Mouse (Mus musculus) brown adipose tissue, adult 24 weeks (tissue): Measurements from ENCODE around the gene Xxylt1. TPM values are rescaled to one million over a fixed set of nuclear protein-coding genes. Genes with fewer than 3 reads are reported as not detected.
A peak's percentile ranks its signal among the peaks of the same experiment; 100 is the strongest.

Source experiments
- H3K27ac ChIP-seq: fragments of 200-500 bp; replicated peaks from 2 replicates; pipeline ENCODE4 v1.5.1; 2012; ENCODE audit warnings: low read depth, mild to moderate bottlenecking, low read length
- H3K4me1 ChIP-seq: fragments of 200-500 bp; 2 replicates; pipeline ENCODE4 v1.6.1; 2012; ENCODE audit warnings: low read length, mixed read lengths; ENCODE audit not compliant: control insufficient read depth, insufficient read depth, insufficient read length
- H3K4me3 ChIP-seq: fragments of 200-500 bp; 2 replicates; pipeline ENCODE4 v1.5.1; 2012; ENCODE audit warnings: low read depth, mild to moderate bottlenecking, low read length, moderate library complexity; ENCODE audit not compliant: insufficient read depth
- polyA plus RNA-seq: library from polyadenylated mRNA; stranded (reverse); fragments of >200 nt; gene quantifications from 2 replicates; pipeline ENCODE4 v1.2.4, GENCODE M21; 2012; ENCODE audit not compliant: missing spikeins, insufficient read depth, insufficient read length

Gene Xxylt1
- polyA plus RNA-seq, 1 experiment, result 5.6 TPM

DNA sequence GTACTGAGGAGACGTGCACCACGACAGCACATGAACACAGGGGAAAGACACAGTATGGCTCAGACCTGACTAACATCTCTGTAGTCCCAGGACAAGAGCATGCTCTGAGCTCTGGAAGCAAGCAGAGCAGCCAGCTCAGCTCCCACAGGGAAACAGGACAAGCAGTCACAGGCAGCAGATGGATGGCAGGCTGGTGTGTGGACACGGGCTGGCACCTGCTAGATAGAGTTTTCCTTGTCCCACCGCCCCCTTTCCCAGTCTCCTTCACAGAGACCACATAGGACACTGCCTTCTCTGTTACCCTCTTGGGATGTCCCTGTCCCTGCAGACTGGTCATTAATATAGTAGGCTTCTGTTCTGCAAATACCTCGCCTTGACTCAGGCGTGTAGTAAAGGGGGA, 79.1 kb downstream of the Xxylt1 start:
- Histone ChIP-seq H3K4me3 (no peak overlapping the region), H3K27ac (no peak overlapping the region), H3K4me1 (peaks cover 35% of the 10 kb centered on the region)

DNA sequence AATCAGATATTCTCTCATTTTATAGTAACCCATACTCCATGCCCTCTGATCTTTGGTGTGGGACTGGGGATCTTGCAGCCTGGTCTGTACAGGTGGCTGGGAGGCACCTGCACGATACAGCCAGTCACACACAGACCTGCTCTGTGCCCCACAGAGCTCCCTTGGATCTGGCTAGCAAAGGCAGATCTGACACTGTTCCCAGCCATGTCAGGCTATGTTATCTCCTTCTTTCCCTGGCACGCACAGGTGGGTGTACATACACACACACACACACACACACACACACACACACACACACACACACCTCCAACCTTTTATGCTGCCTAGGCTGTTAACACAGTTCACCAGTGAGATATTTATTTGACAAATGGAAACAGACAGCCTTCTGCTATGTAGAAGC, 82.5 kb downstream of the Xxylt1 start:
- Histone ChIP-seq H3K4me3 (no peak overlapping the region), H3K27ac (no peak overlapping the region), H3K4me1 (peaks cover 36% of the 10 kb centered on the region)

DNA sequence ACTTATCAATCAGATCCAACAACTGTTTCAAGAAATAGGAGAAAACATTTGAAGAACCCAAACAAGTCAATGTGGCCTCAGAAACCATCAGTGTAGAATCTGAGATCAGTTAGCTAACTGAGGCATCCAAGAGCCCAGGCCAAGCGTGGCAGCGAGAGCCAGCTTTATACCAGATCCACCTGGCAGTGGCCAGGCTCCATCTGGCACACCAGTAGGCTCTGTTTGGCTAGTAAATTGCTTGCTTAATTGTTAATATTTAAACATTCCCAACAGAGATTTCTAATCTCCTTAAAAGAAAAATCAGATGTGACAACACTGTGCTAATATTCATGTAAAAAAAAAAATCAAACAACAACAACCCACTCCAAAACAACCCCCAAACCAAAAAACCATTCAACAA, 83.2 kb downstream of the Xxylt1 start:
- peaks cover 34% of the 10 kb centered on the region for H3K4me1 ChIP-seq
- H3K27ac ChIP-seq, result no peak overlapping the region
- no peak overlapping the region for H3K4me3 ChIP-seq

DNA sequence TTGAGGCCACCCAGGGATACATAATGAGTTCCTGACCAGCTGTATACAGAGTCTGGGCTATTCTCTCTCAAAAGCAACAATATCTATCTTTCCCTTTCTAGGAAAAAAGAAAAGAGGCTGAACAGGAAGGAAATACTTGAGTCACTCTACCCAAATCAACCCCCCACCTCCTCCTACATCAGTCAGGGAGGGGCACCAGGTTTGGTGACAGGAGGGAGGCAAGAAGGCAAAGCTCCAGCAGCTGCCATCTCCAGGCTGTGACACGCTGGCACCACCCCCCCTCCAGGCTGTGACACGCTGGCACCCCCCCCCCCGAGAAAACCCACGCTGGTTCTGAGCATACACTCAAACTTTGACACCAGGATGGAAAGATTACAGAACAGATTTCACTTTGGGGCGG, 85.8 kb downstream of the Xxylt1 start:
- H3K27ac ChIP-seq, result no peak overlapping the region
- H3K4me1 ChIP-seq, result peaks cover 36% of the 10 kb centered on the region

DNA sequence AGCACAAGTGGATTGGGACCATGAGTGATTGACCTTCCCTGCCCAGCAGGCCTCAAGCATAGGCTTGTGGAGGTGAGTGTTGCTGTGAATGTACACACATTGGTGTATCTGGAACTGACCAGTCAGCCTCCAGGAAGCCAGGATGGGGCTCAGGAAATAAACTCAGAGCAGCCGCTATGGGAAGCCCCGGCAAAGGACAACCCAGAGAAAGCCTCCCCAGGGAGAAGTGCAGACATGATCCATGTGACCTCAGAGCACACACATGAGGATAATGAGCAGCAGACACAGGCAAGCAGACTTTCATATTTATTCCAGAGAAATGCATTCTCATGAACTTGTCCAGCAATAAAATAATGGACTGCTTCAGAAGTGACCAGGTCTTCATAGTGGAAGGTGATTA, 86.4 kb downstream of the Xxylt1 start:
- peaks cover 36% of the 10 kb centered on the region for H3K4me1 ChIP-seq
- peak overlapping the region; percentile 60 for H3K27ac ChIP-seq
- H3K4me3 ChIP-seq, result no peak overlapping the region

More for the DNA sequence above, 85.8 kb downstream of the Xxylt1 start:
- no peak overlapping the region for H3K4me3 ChIP-seq

DNA sequence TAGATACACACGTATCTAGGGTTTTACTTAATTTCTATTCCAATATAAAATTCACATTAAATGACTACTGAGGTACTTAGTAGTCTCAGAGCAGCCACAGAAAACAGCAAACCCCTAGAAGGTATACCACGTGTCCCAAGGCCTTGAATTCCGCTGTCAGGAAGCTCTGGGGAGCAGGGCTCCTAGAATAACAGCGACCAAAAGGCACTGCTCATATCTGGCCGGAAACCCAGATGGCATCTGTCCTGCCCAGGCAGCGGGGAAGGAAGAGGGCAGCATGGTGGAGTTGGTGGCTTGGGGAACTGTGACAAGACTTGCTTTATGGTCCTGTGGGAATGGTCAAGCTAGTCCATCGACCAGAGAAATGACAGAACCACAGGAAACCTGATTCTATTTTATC, 86.9 kb downstream of the Xxylt1 start:
- Histone ChIP-seq H3K4me3 (no peak overlapping the region), H3K4me1 (peaks cover 36% of the 10 kb centered on the region), H3K27ac (peak overlapping the region; percentile 60)

DNA sequence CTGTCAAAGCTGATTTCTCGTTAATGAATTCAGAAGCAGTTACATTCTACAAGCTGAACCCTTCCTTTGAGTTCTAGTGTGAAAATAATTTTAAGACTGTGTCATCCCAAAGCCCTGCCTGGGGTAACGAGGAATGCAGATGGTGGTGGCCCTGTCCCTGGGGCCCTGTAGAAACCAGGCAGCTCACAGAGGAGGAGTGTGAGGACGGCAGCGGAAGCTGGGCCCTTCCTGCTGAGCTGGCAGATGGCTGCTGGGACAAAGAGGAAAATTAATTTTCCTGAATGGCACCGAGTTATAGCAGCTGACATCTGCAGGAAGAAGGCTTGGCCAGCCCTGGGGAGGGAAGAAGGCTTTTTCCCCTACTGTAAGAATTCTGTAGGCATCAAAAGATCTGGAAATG, 88.7 kb downstream of the Xxylt1 start:
- Histone ChIP-seq H3K4me3 (no peak overlapping the region), H3K4me1 (peaks cover 34% of the 10 kb centered on the region), H3K27ac (peak overlapping the region; percentile 83)

DNA sequence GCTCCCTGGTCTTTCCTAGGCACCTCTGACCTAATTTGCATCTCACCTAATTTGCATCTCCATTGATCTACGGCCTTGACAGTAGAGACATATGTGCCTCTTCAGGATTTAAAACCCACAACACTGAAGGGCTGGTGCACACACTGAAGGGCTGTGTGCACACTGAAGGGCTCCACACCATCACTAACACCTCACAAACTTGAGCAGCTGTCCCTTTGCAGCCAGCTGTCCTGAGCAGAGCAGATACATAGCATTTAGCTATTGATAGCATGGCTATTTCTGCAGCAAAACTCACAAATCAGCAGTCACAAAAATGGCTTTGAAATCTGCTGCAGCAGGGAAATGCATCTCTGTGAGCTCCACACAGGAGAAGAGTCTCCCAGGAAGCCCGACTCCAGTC, 90.6 kb downstream of the Xxylt1 start:
- H3K27ac ChIP-seq, result no peak overlapping the region
- peaks cover 26% of the 10 kb centered on the region for H3K4me1 ChIP-seq
- H3K4me3 ChIP-seq, result no peak overlapping the region

DNA sequence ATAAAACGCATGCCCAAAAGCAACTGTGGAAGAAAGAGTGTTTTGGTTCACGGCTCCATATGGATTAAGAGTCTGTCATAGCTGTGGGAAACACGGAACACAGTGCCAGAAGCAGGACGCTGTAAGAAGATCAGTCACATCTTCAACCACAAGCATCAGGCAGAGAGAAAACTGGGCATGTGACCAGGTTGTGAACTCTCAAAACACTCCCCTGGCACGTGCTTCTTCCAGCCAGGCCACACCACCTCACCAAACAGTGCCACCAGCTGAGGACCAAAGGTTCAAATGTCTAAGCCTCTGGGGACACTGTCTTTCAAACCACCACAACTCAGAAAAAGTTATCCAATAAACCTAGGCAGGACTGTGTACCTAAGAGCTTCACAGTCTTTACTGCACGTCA, 93.0 kb downstream of the Xxylt1 start:
- H3K27ac ChIP-seq, result no peak overlapping the region
- H3K4me3 ChIP-seq, result no peak overlapping the region
- peaks cover 15% of the 10 kb centered on the region for H3K4me1 ChIP-seq

DNA sequence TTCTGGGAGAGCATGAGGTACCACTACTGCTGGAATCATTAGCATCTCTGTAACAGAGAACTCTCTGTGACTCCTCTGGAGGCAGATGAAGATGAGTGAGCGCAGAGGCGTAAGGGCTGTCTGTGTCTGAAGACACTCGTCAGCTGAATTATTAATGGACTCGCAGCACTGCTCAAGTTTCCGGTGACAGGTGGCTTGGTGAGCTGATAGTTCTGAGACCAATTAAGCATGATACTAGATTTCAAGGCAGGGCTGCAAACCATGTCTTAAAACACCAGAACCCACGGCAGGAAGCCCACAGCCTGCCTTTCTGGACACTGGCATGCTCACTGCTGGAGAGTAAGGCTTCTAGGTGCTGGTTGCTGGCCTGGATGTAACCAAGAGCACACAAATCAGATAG, 93.5 kb downstream of the Xxylt1 start:
- no peak overlapping the region for H3K27ac ChIP-seq
- no peak overlapping the region for H3K4me3 ChIP-seq
- H3K4me1 ChIP-seq, result peaks cover 15% of the 10 kb centered on the region

DNA sequence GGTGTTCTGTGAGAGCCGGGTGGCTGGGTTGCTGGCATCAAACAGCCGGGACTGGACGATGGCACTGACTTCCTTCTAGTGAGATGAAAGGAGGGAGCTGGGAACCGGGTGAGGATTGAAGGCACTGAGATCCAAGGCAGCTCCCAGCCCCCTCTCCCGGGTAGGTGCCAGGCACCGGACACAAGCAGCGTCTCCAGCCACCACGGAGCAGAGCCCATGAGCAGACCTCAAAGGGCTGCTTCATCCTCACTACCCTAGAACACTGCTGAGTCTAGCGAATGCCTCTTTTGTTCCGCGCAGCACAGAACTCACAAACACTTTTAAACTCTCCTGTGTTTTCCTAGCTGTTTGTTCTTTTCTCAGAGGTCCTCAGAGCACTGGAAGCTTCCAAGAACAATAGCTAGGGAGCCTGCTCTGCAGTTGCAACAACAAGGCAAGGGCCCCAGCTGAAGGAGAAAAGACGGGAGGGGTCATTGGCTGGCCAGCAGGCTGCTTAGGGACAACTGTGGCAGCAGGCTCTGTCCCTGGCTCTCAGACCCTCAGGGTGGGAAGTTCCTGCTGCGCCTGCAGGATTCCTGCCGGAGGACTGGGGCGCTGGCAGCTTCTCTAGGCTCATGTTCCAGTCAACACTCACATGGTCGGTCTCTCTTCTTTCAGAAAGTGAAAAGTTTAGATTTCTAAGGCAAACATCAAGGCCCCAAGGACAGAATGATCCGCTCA, 96.2 kb downstream of the Xxylt1 start:
- Histone ChIP-seq H3K4me1 (peaks cover 8% of the 10 kb centered on the region), H3K4me3 (no peak overlapping the region), H3K27ac (no peak overlapping the region)

DNA sequence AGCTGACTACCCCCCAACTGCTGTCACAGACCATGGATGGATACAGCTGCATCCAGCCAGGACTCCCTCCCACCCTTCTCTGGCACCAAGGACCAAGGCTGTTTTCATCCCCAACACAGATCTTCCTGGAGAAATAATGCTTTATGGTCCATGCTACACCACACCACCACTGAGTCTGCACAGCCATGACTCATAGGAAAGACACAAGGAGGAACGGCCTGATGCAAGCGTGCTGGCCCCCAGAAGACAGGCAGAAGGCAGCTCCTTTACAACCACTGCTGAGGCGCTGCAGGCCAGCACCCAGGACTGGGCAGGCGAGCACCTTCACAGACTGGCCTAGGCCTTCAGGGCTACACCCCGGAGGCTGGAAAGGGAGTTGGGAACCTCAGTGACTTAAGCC, 97.1 kb downstream of the Xxylt1 start:
- H3K4me3 ChIP-seq, result no peak overlapping the region
- H3K4me1 ChIP-seq, result peaks cover 8% of the 10 kb centered on the region
- H3K27ac ChIP-seq, result no peak overlapping the region

DNA sequence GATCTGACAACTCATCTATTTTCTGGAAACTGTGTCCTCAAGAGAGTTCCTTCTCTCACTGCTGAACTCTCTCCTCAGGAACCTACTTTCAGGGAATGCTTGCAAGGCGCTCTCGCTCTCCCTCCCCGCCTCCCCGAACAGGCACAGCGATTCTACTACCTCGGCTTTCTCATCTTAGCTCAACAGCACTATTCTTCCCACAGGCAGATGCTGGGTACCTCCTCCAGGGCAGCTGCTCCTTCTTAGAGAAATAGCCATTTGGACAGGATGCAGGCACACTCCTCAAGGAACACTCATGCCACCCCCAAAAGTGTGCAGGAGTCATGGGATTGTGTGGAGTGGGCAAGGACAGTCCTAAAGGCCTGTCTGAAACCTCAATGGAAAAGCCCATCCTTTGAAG, 97.5 kb downstream of the Xxylt1 start:
- no peak overlapping the region for H3K27ac ChIP-seq
- H3K4me3 ChIP-seq, result no peak overlapping the region
- peaks cover 8% of the 10 kb centered on the region for H3K4me1 ChIP-seq

DNA sequence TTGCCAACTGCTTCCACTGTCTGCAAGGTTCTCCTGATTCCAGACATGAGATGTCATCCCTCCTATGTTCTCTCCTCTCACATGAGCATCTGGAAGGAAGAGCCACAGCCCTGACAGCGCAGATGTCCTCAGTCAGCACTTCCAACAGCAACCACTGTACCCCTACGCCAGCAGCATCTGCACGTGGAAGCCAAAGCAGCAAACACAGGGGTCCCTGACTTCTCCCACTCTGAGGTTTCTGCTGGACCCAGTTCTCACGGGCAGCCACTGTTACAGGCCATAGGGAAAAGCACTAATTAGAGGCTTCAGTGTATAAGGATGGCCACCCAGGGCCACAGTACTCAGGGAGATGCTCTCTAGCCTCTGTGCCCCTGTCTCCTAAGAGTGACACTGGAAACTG, 98.0 kb downstream of the Xxylt1 start:
- Histone ChIP-seq H3K27ac (no peak overlapping the region), H3K4me1 (peaks cover 8% of the 10 kb centered on the region), H3K4me3 (no peak overlapping the region)

DNA sequence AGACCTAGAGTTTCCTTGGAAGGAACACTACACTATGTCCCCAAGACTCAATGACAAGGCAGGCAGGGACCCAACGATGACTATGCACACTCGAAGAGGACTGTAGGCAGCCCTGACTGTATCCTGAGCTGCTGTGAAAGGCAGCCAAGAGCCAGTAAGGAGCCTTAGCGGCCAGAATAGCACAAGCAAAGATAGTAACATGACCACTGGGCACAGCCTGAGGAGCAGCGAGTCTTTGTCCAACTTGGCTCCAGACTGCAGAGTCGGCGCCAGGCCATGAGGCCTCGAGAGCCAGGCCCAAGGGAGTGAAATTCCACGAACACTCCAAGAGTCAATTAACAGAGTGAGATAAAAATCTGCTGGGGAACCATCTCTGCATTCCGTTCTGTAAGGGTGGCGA, 99.9 kb downstream of the Xxylt1 start:
- no peak overlapping the region for H3K27ac ChIP-seq
- no peak overlapping the region for H3K4me3 ChIP-seq
- peaks cover 10% of the 10 kb centered on the region for H3K4me1 ChIP-seq

DNA sequence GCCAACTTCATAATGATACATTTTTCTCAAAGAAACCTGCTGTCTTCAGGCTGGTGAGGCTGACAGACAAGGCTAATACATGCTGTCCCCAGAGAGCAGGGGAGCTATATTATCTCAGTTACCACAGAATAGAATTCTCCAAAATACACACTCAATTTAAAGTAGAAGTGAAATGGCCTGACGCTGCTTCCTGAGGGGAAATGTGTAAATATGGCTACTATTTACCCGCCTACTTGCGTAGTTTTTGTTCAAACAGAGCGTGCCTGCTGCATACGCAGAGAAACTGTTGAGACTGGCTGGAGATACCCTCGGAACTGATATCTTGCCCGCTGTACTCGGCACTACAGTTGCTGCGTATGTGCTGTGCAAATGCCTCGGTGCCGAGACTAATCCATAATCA, 101.3 kb downstream of the Xxylt1 start:
- no peak overlapping the region for H3K27ac ChIP-seq
- peaks cover 9% of the 10 kb centered on the region for H3K4me1 ChIP-seq
- no peak overlapping the region for H3K4me3 ChIP-seq
